Mouse (Mus musculus): ENCODE measurements at regions not wholly inside any gene's neighbourhood (a gene's known extent, or its start where the extent isn't known, plus 50 kb on each side); places are given as distances from the start of the nearest gene placed in this dataset.

- no peak for TF ChIP-seq POLR2A (IDR thresholded peaks at IDR 0.05; ENCODE audit: insufficient read length, low read depth)
- TF ChIP-seq POLR2AphosphoS2 (IDR thresholded peaks at IDR 0.05; ENCODE audit: insufficient read length, low read depth), result no peak
Measured at GRCm38 (mm10) chr2:115499904-115500303, 81.6 kb upstream of the BC052040 start.

All from myocyte (in vitro differentiated cells).